Mouse (Mus musculus): ENCODE measurements around the gene Zfyve19. TPM values are rescaled to one million over a fixed set of nuclear protein-coding genes. Genes with fewer than 3 reads are reported as not detected.

Zfyve19 gene
- total and polyA plus RNA-seq, 2 experiments from 2014 or later: 35.1 to 53.1 TPM

- H3K27me3 ChIP-seq (ENCODE audit: insufficient read depth, low read length): no peaks in the 10 kb centered on the region
- no peak for TF ChIP-seq CTCF (IDR thresholded peaks at IDR 0.05; ENCODE audit: low read depth)
- H3K4me2 ChIP-seq (ENCODE audit: low read depth, low read length): no peak overlapping the region
- WGBS: 80% methylated on average over 5 of the region's 5 CpGs
- no peak overlapping the region for H3K9ac ChIP-seq (replicated peaks; ENCODE audit: low read length)
- H3K36me3 ChIP-seq (ENCODE audit: insufficient read depth, low read length): no peaks in the 10 kb centered on the region
- H3K4me3 ChIP-seq (ENCODE audit: low read length): no peak overlapping the region
- H3K27ac ChIP-seq: no peak overlapping the region
- DNase-seq (ENCODE audit: low spot score) (no peak), ATAC-seq (no peak)
- H3K9me3 ChIP-seq (ENCODE audit: low read length): no peaks in the 10 kb centered on the region
- H3K4me1 ChIP-seq (ENCODE audit: insufficient read depth, low read length): no peaks in the 10 kb centered on the region
Observed at GRCm38 (mm10) chr2:119263813-119264212, 55.4 kb downstream of the Zfyve19 start.

Other genes with a start within 250 kb of the Zfyve19 start
- gene Ccdc32, start 179.2 kb upstream of the Zfyve19 start, total RNA-seq (2014; rRNA removed): 26.1 and 33.1 TPM in 2 replicates
- 47.7 and 47.9 TPM in 2 replicates for gene Ccdc32, start 179.2 kb upstream of the Zfyve19 start, polyA plus RNA-seq (2015; fragmentation: Nextera tagmentation; extraction: Ambion mirVana)
- gene Rpusd2, start 173.8 kb upstream of the Zfyve19 start, total RNA-seq (2014; rRNA removed): 10.4 and 11.2 TPM in 2 replicates
- gene Rpusd2, start 173.8 kb upstream of the Zfyve19 start, polyA plus RNA-seq (2015; fragmentation: Nextera tagmentation; extraction: Ambion mirVana): 3.3 and 4.5 TPM in 2 replicates
- gene Knl1, start 161.5 kb upstream of the Zfyve19 start, total RNA-seq (2014; rRNA removed): 3.0 and 3.7 TPM in 2 replicates
- gene Knl1, start 161.5 kb upstream of the Zfyve19 start, polyA plus RNA-seq (2015; fragmentation: Nextera tagmentation; extraction: Ambion mirVana): 10.0 and 14.3 TPM in 2 replicates
- gene Rad51, start 95.8 kb upstream of the Zfyve19 start, total RNA-seq (2014; rRNA removed): 3.6 and 3.8 TPM in 2 replicates
- 9.0 and 9.6 TPM in 2 replicates for gene Rad51, start 95.8 kb upstream of the Zfyve19 start, polyA plus RNA-seq (2015; fragmentation: Nextera tagmentation; extraction: Ambion mirVana)
- gene Rmdn3, start 51.6 kb upstream of the Zfyve19 start, total RNA-seq (2014; rRNA removed): 30.5 and 34.7 TPM in 2 replicates
- gene Rmdn3, start 51.6 kb upstream of the Zfyve19 start, polyA plus RNA-seq (2015; fragmentation: Nextera tagmentation; extraction: Ambion mirVana): 38.7 and 39.8 TPM in 2 replicates
- 9.8 and 17.7 TPM in 2 replicates for gene Gchfr, start 40.8 kb upstream of the Zfyve19 start, total RNA-seq (2014; rRNA removed)
- gene Gchfr, start 40.8 kb upstream of the Zfyve19 start, polyA plus RNA-seq (2015; fragmentation: Nextera tagmentation; extraction: Ambion mirVana): 16.8 and 19.2 TPM in 2 replicates
- gene Gm14137, start 34.1 kb upstream of the Zfyve19 start, total RNA-seq (2014; rRNA removed): 0.36 TPM in 1 of 2 replicates, not detected in the other
- gene Gm14137, start 34.1 kb upstream of the Zfyve19 start, polyA plus RNA-seq (2015; fragmentation: Nextera tagmentation; extraction: Ambion mirVana): 0.28 and 0.29 TPM in 2 replicates
- 3.0 and 7.1 TPM in 2 replicates for gene Dnajc17, start 178 bp downstream of the Zfyve19 start, total RNA-seq (2014; rRNA removed)
- gene Dnajc17, start 178 bp downstream of the Zfyve19 start, polyA plus RNA-seq (2015; fragmentation: Nextera tagmentation; extraction: Ambion mirVana): 20.3 and 21.9 TPM in 2 replicates
- gene Ppp1r14d, start 21.3 kb downstream of the Zfyve19 start, total RNA-seq (2014; rRNA removed): not detected in 2 replicates
- not detected in 2 replicates for gene Ppp1r14d, start 21.3 kb downstream of the Zfyve19 start, polyA plus RNA-seq (2015; fragmentation: Nextera tagmentation; extraction: Ambion mirVana)
- 3.0 and 3.7 TPM in 2 replicates for gene Spint1, start 28.7 kb downstream of the Zfyve19 start, total RNA-seq (2014; rRNA removed)
- 1.1 and 1.2 TPM in 2 replicates for gene Spint1, start 28.7 kb downstream of the Zfyve19 start, polyA plus RNA-seq (2015; fragmentation: Nextera tagmentation; extraction: Ambion mirVana)
- gene Rhov, start 62.7 kb downstream of the Zfyve19 start, total RNA-seq (2014; rRNA removed): 28.3 and 28.4 TPM in 2 replicates
- 31.8 and 32.6 TPM in 2 replicates for gene Rhov, start 62.7 kb downstream of the Zfyve19 start, polyA plus RNA-seq (2015; fragmentation: Nextera tagmentation; extraction: Ambion mirVana)
- 32.7 and 34.0 TPM in 2 replicates for gene Vps18, start 80.1 kb downstream of the Zfyve19 start, total RNA-seq (2014; rRNA removed)
- gene Vps18, start 80.1 kb downstream of the Zfyve19 start, polyA plus RNA-seq (2015; fragmentation: Nextera tagmentation; extraction: Ambion mirVana): 18.3 and 20.5 TPM in 2 replicates
- gene Dll4, start 117.2 kb downstream of the Zfyve19 start, total RNA-seq (2014; rRNA removed): 4.2 and 4.3 TPM in 2 replicates
- 2.4 and 2.6 TPM in 2 replicates for gene Dll4, start 117.2 kb downstream of the Zfyve19 start, polyA plus RNA-seq (2015; fragmentation: Nextera tagmentation; extraction: Ambion mirVana)
- 12.4 and 22.6 TPM in 2 replicates for gene Chac1, start 142.6 kb downstream of the Zfyve19 start, total RNA-seq (2014; rRNA removed)
- 11.4 and 12.6 TPM in 2 replicates for gene Chac1, start 142.6 kb downstream of the Zfyve19 start, polyA plus RNA-seq (2015; fragmentation: Nextera tagmentation; extraction: Ambion mirVana)

Data from hindbrain, postnatal 0 days (tissue).